Mouse (Mus musculus) gonadal fat pad, adult 2 months (tissue): ENCODE data around the gene Dynll2. TPM values are rescaled to one million over a fixed set of nuclear protein-coding genes. Genes with fewer than 3 reads are reported as not detected.
A peak's percentile ranks its signal among the peaks of the same experiment; 100 is the strongest.
"Not testable (repeated sequence)": the region's sequence is repeated elsewhere in the genome, so short reads cannot be mapped to it uniquely, and the experiment has no call there.

ENCODE experiments used
- DNase-seq: peaks from one replicate; pipeline ENCODE4 v3.0.0-alpha.2; 2012; ENCODE audit warnings: low read depth
- polyA plus RNA-seq: library from polyadenylated mRNA; depleted of rRNA; stranded (reverse); fragments of >200 nt; gene quantifications from 2 replicates; pipeline ENCODE4 v1.2.3, GENCODE M21; 2012

Dynll2 gene
- polyA plus RNA-seq, 1 experiment, result 101 TPM

- no peak for DNase-seq
Observed at GRCm38 (mm10) chr11:87987861-87988260, 528 bp upstream of the Dynll2 start.

GRCm38 (mm10) chr11:87986141-87986741, 1.1 kb downstream of the Dynll2 start:
- peak; percentile 81 for DNase-seq

GRCm38 (mm10) chr11:87985643-87986042, 1.7 kb downstream of the Dynll2 start:
- no peak for DNase-seq

GRCm38 (mm10) chr11:87984571-87984970, 2.8 kb downstream of the Dynll2 start:
- DNase-seq, result no peak

GRCm38 (mm10) chr11:87978905-87979304, 8.4 kb downstream of the Dynll2 start:
- DNase-seq, result no peak

- not testable (repeated sequence) for DNase-seq
Observed at GRCm38 (mm10) chr11:87977021-87977420, 10.3 kb downstream of the Dynll2 start.

GRCm38 (mm10) chr11:87974477-87975181, 12.7 kb downstream of the Dynll2 start:
- no peak for DNase-seq

- DNase-seq, result no peak
Observed at GRCm38 (mm10) chr11:87973559-87974305, 13.6 kb downstream of the Dynll2 start.

- no peak for DNase-seq
Observed at GRCm38 (mm10) chr11:87972829-87973228, 14.5 kb downstream of the Dynll2 start.

GRCm38 (mm10) chr11:87968356-87969122, 18.8 kb downstream of the Dynll2 start:
- no peak for DNase-seq

GRCm38 (mm10) chr11:87967692-87968289, 19.5 kb downstream of the Dynll2 start:
- no peak for DNase-seq

- DNase-seq, result no peak
Observed at GRCm38 (mm10) chr11:87966214-87966613, 21.1 kb downstream of the Dynll2 start.

- DNase-seq, result no peak
Observed at GRCm38 (mm10) chr11:87965293-87965692, 22.0 kb downstream of the Dynll2 start.

GRCm38 (mm10) chr11:87957066-87957465, 30.3 kb downstream of the Dynll2 start:
- no peak for DNase-seq

GRCm38 (mm10) chr11:87955144-87955543, 32.2 kb downstream of the Dynll2 start:
- no peak for DNase-seq

GRCm38 (mm10) chr11:87949990-87950389, 37.3 kb downstream of the Dynll2 start:
- DNase-seq, result no peak

GRCm38 (mm10) chr11:87935467-87935866, 51.9 kb downstream of the Dynll2 start:
- DNase-seq, result no peak

GRCm38 (mm10) chr11:87933731-87934130, 53.6 kb downstream of the Dynll2 start:
- DNase-seq, result no peak

- no peak for DNase-seq
Observed at GRCm38 (mm10) chr11:87930348-87930747, 57.0 kb downstream of the Dynll2 start.
